Mouse (Mus musculus) kidney, adult 2 months (tissue): ENCODE data around the gene Man1a. TPM values are rescaled to one million over a fixed set of nuclear protein-coding genes. Genes with fewer than 3 reads are reported as not detected.

Experiments used
- DNase-seq: peaks from one replicate; pipeline ENCODE4 v3.0.0; 2021
- H3K27ac ChIP-seq: fragments of 200-500 bp; 2 replicates; pipeline ENCODE4 v1.5.1; 2012; ENCODE audit warnings: low read depth, low read length, control low read depth, inconsistent platforms; ENCODE audit not compliant: insufficient read depth
- H3K27me3 ChIP-seq: fragments of 200-500 bp; replicated peaks from 2 replicates; pipeline ENCODE4 v1.6.1; 2012; ENCODE audit warnings: mild to moderate bottlenecking, moderate library complexity, low read length, inconsistent platforms; ENCODE audit not compliant: control insufficient read depth, insufficient read depth
- H3K36me3 ChIP-seq: fragments of 200-500 bp; 2 replicates; pipeline ENCODE4 v1.6.1; 2012; ENCODE audit warnings: mild to moderate bottlenecking, moderate library complexity, low read length, inconsistent platforms; ENCODE audit not compliant: control insufficient read depth, insufficient read depth
- H3K4me1 ChIP-seq: fragments of 200-500 bp; 2 replicates; pipeline ENCODE4 v1.6.1; 2011; ENCODE audit warnings: low read length; ENCODE audit not compliant: control insufficient read depth, insufficient read depth
- H3K4me3 ChIP-seq: fragments of 200-500 bp; 2 replicates; pipeline ENCODE4 v1.5.1; 2011; ENCODE audit warnings: mild to moderate bottlenecking, low read depth, low read length, control low read depth; ENCODE audit not compliant: insufficient read depth
- CTCF ChIP-seq: fragments of 200-500 bp; conservative IDR thresholded peaks from 2 replicates; pipeline ENCODE4 v1.5.1; 2011; ENCODE audit warnings: low read depth, mild to moderate bottlenecking, control low read depth, low read length, moderate library complexity, mixed read lengths; ENCODE audit not compliant: insufficient read depth, insufficient read length
- POLR2A ChIP-seq: fragments of 200-500 bp; IDR thresholded peaks from one replicate; pipeline ENCODE4 v1.6.1; 2011; ENCODE audit warnings: low read depth, low read length, control low read depth
- WGBS: fragments of 180-500 bp; shearing (Covaris S2); methylation state at CpG from one replicate; pipeline ENCODE4 v1.1.7; 2018; 5-methylcytosine and 5-hydroxymethylcytosine counted together
- polyA plus RNA-seq: library from polyadenylated mRNA; depleted of rRNA; stranded (reverse); fragments of >200 nt; gene quantifications from 2 replicates; pipeline ENCODE4 v1.2.3, GENCODE M21; 2012

Man1a gene
- polyA plus RNA-seq, 1 experiment = 33.4 TPM

DNA sequence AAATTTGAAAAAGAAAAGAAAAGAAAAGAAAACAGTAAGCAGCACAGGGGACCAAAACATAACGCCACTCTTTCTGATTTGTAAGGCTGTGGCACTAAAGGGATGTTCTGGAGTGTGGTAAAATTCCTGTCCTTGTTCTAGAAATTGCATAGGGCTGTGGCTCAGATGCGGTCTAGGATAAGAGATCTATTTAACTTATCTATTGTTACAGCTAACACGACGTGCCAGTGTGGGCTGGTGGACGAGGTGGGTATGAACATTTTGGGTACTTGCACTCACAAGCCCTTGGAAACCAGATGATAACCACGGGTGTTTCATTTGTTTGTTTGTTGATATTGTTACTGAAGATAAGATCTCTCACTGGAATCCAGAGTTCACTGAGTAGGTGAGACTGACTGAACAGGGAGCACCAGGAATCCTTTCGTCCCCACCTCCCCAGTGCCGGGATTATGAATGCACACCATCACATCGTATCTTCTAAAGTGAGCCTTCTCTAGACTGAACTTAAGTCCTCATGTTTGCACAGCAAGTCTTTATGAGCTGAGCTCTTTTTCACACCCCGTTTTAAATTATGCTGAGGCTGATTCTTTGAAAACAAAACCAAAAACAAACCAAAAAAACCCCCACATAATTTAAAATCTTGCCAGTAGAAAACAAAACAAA, 38.9 kb downstream of the Man1a start:
- DNase-seq = no peak

DNA sequence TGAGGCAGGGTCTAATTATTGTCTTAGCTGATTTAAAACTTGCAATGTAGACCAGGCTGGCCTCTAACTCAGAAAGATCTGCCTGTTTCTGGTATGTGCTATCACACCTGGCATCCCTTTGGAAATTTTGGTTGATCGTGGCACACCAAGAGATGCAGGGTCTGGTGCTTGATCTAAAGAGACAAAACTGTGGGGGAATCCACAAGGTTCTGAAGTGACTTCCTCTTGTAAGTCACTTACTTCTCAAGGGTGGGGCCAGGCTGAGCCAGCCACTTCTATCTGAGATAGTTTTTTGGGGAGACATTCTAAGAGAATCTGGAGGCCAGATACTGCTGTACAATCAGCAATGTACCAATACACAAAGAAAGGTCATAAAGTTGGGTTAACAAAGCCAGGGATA, 40.8 kb downstream of the Man1a start:
- no peak for TF ChIP-seq POLR2A
- Histone ChIP-seq H3K36me3 (no peaks in the 10 kb centered on the region), H3K4me3 (no peak overlapping the region), H3K27ac (no peak overlapping the region), H3K27me3 (no peaks in the 10 kb centered on the region), H3K4me1 (no peaks in the 10 kb centered on the region)
- WGBS = 84% methylated on average over 1 of the region's 1 CpGs
- no peak for DNase-seq

More for the DNA sequence above, 38.9 kb downstream of the Man1a start:
- H3K36me3 ChIP-seq = no peaks in the 10 kb centered on the region
- no peaks in the 10 kb centered on the region for H3K4me1 ChIP-seq
- H3K27ac ChIP-seq = no peak overlapping the region
- TF ChIP-seq POLR2A = no peak
- no peak for TF ChIP-seq CTCF
- WGBS = 87% methylated on average over 10 of the region's 10 CpGs
- H3K4me3 ChIP-seq = no peak overlapping the region
- H3K27me3 ChIP-seq = no peaks in the 10 kb centered on the region

DNA sequence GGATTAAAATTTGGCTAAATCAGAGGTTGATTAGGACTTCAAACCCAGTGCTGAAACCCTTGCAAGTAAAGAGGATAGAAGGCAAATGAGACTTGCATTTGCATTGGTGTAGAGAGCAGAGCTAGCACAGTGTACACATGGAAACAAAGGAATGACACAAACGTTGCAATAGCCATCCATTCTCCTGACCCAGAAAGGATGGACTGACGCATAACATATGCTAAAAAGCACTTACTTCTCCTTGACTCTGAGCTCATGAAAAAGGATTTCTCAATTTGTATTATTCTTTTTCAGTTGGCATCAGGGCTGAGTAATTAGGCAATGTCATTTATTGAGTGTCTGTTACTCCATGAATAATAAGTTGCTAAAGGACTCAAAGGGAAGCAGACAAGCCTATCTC, 41.6 kb downstream of the Man1a start:
- H3K36me3 ChIP-seq = no peaks in the 10 kb centered on the region
- H3K27me3 ChIP-seq = no peaks in the 10 kb centered on the region
- DNase-seq = no peak
- no peak overlapping the region for H3K4me3 ChIP-seq
- H3K27ac ChIP-seq = no peak overlapping the region
- TF ChIP-seq CTCF (no peak), POLR2A (no peak)
- WGBS = 76% methylated on average over 2 of the region's 2 CpGs
- no peaks in the 10 kb centered on the region for H3K4me1 ChIP-seq

DNA sequence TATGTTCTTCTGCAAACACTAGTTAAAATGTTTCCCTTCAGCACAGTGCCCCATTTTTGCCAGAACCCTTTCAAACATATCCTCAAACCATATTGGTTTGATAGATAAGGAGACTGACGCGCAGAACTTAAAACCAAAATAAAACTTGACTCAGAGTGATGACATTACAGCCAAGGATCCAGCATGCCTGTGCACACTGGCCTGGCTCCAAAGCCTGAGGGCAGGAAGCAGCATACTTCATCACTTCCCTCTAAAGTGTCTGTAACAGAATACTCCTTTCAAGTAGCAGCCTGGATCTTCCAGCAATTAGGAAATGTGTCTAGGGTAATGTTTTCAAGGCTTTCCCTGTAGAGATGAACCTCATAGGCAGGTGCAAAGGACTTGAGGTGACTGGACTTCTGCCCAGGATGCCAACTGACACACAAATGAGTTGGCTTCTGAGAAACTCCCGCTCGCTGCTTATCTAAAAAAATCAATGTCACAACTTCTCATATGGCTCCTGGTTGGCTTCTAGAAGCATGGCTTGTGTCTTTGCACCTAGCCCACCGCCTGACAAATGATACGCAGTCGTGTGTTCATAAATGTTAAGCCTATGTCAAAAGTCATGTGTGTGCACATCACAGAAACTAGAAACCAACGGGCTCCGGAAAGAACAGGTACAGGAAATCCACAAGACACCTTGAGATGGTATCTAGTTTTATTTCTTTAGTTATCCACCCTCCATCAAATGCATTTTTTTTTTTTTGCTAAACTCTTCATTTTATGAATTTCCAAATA, 43.9 kb downstream of the Man1a start:
- peak; percentile 52 for DNase-seq

DNA sequence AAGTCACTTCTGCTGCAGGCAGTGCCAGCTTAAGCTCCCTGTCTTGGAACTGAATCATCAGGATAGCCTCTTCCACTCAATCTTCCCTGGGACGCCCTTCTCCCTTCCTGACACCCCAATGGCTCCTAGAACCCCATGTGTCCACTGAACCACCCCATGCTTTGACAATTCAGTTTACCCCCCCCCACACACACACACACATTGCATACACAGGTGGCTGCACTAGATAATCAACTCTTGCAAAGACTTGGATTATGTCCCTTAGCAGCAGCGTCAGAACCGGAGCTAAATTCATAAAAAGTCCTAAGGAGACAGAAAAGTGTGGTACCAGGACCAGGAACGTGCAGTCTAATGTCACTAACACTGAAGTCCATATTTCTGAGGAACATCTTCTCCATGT, 47.5 kb downstream of the Man1a start:
- no peak for DNase-seq
- no peaks in the 10 kb centered on the region for H3K36me3 ChIP-seq
- TF ChIP-seq CTCF = no peak
- TF ChIP-seq POLR2A = no peak
- WGBS = 98% methylated on average over 4 of the region's 4 CpGs
- no peak overlapping the region for H3K27ac ChIP-seq
- no peak overlapping the region for H3K4me3 ChIP-seq
- H3K4me1 ChIP-seq = no peaks in the 10 kb centered on the region
- H3K27me3 ChIP-seq = no peaks in the 10 kb centered on the region

More for the DNA sequence above, 43.9 kb downstream of the Man1a start:
- 80% methylated on average over 9 of the region's 9 CpGs for WGBS
- Histone ChIP-seq H3K4me1 (no peaks in the 10 kb centered on the region), H3K36me3 (no peaks in the 10 kb centered on the region), H3K27ac (no peak overlapping the region), H3K27me3 (no peaks in the 10 kb centered on the region), H3K4me3 (no peak overlapping the region)
- no peak for TF ChIP-seq CTCF
- TF ChIP-seq POLR2A = no peak

DNA sequence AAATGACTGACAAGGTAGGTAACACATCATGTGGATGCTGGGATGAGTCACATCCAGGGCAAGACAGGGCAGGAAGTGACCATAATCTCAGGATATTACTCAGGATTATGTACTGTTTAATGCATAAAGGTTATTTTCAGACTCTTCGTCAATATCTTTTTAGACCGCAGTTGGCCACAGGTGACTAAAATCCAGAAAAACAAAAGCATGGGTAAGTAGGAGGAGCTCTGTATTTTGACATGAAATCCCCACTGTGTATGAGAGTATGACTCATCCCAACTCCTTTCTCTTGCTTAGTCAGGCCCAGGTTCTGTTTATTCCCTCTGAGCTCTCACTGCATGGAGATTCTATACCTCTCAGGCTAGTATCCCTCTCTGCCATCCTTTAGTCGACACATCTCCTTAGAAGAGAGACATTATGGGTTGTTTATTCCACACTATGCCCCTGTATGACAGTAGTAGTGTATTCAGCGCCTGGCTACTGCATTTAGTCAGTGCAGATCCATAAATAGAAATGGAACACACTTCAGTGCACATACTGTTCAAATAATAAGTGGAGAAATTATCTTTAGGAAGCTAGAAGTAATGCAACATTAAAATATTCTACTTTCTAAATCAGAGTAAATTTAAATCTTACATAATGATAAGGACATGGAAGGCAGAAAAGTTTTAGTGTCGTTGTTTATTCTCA, 49.5 kb downstream of the Man1a start:
- no peaks in the 10 kb centered on the region for H3K27me3 ChIP-seq
- no peaks in the 10 kb centered on the region for H3K36me3 ChIP-seq
- no peak overlapping the region for H3K27ac ChIP-seq
- TF ChIP-seq CTCF (no peak), POLR2A (no peak)
- H3K4me3 ChIP-seq = no peak overlapping the region
- 80% methylated on average over 5 of the region's 5 CpGs for WGBS
- no peak for DNase-seq
- no peaks in the 10 kb centered on the region for H3K4me1 ChIP-seq

DNA sequence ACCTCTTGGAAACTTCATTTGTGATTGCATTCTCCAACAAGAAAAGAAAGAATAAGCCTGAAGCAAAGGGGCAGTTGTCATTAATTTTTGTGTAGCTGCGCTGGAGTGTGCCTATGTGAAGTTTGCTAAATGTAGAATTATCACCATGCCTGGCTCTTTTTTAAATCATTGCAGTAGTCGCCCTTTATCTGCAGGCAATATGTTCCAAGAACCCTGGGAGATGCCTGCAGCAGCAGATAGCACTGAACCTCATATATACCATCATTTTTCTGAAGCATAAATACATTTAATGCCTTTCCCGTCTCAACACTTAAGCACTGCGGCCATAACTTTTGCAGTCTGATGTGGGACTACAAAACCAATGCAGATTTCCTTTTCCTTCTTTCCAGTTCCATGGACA, 50.3 kb downstream of the Man1a start:
- WGBS = 96% methylated on average over 4 of the region's 4 CpGs
- H3K4me3 ChIP-seq = no peak overlapping the region
- no peak for DNase-seq
- TF ChIP-seq CTCF = no peak
- no peak for TF ChIP-seq POLR2A
- no peaks in the 10 kb centered on the region for H3K4me1 ChIP-seq
- no peaks in the 10 kb centered on the region for H3K27me3 ChIP-seq
- H3K27ac ChIP-seq = no peak overlapping the region
- no peaks in the 10 kb centered on the region for H3K36me3 ChIP-seq
